Mouse (Mus musculus): ENCODE results near the gene 4930519G04Rik.
A peak's percentile ranks its signal among the peaks of the same experiment; 100 is the strongest.
"Not testable (repeated sequence)": the region's sequence is repeated elsewhere in the genome, so short reads cannot be mapped to it uniquely, and the experiment has no call there.

Gene 4930519G04Rik

GRCm38 (mm10) chr5:114853364-114853763, at the start of gene 4930519G04Rik:
Gene 4930519G04Rik (plus strand): TSS chr5:114853664.
- DNase-seq (ENCODE audit: low spot score), result not testable (repeated sequence)

GRCm38 (mm10) chr5:114804335-114804734, 49.1 kb upstream of the 4930519G04Rik start:
- no peak for DNase-seq (ENCODE audit: low spot score)

GRCm38 (mm10) chr5:114804958-114805357, 48.5 kb upstream of the 4930519G04Rik start:
- peak; percentile 60 for DNase-seq (ENCODE audit: low spot score)

GRCm38 (mm10) chr5:114805436-114806350, 47.8 kb upstream of the 4930519G04Rik start:
- no peak for DNase-seq (ENCODE audit: low spot score)

DNA sequence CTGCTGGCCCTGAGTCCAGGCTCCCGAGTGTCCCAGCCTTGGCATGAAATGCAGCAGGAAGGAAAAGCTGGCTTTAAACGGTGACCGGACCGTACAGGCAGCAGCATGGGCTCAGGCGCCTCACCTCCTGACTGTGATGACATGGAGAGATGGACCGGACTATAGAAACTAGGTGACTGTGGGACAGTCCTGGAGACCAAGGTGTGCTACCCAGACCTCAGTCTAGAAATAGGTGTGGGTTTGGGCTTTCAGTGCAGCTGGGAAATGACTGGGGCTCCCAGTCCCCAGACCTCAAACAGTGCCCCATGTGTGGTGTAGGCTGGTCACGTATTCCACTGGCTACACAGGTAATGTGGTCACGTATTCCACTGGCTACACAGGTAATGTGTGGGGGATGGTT, 46.8 kb upstream of the 4930519G04Rik start:
- no peak for DNase-seq (ENCODE audit: low spot score)

DNA sequence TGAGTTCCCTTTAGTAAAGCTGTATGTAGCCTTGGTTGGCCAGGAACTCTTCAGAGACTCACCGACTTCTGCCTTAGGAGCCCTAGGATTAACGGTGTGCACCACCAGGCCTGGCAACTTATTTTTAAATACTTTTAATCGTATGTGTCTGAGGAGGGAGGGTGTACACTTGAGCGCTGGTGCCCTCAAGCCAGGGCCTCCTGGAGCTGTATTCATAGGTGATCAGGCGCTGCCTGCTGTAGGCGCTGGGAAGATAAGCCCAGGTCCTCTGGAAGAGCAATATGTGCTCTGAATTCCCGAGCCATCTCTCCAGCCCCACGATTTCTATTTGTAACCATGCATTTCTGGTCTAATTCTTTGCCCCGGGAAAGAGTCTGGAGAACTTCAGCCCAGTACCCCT, 46.4 kb upstream of the 4930519G04Rik start:
- no peak for DNase-seq (ENCODE audit: low spot score)

GRCm38 (mm10) chr5:114807468-114807867, 46.0 kb upstream of the 4930519G04Rik start:
- DNase-seq (ENCODE audit: low spot score), result no peak

DNA sequence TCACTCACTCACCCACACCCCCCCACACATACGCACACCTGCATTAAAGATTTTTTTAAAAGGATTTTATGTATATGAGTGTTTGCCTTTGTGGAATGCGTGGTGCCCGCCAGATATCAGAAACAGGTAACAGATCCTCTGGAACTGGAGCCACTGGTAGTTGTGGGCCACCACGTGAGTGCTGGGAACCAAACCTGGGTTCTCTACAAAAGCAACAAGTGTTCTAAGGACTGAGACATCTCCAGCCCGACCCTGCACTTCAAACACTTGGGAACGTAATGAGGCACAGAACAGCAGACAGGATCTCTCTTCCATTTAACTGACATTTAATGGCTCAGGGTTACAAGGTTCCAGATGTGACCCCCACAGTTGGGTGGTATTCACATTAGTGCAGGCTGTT, 45.6 kb upstream of the 4930519G04Rik start:
- no peak for DNase-seq (ENCODE audit: low spot score)

GRCm38 (mm10) chr5:114808385-114808784, 45.1 kb upstream of the 4930519G04Rik start:
- DNase-seq (ENCODE audit: low spot score), result no peak

- peak; percentile 57 for DNase-seq (ENCODE audit: low spot score)
Measured at GRCm38 (mm10) chr5:114809181-114809756, 44.2 kb upstream of the 4930519G04Rik start.

GRCm38 (mm10) chr5:114809826-114810225, 43.6 kb upstream of the 4930519G04Rik start:
- no peak for DNase-seq (ENCODE audit: low spot score)

GRCm38 (mm10) chr5:114813525-114814181, 39.8 kb upstream of the 4930519G04Rik start:
- peak; percentile 85 for DNase-seq (ENCODE audit: low spot score)

DNA sequence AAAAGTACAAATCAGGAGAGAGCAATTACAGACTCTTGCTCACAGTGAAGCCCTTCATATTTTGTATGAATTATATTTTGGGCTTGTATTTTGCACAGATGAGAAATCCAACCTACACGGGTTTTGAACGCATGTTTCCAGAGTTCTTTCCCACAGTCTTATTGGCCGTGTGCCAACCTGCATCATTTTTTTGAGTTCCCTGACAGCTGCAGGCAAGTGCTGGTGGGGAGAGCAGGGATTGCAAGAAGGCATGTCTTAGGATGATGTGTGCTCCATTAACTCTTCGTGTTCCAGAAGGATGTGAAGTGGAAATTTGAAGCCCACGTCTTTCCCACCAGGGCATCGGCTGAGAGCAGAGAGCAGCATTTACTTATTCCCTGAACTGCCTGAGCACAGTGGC, 36.9 kb upstream of the 4930519G04Rik start:
- DNase-seq (ENCODE audit: low spot score), result no peak

DNA sequence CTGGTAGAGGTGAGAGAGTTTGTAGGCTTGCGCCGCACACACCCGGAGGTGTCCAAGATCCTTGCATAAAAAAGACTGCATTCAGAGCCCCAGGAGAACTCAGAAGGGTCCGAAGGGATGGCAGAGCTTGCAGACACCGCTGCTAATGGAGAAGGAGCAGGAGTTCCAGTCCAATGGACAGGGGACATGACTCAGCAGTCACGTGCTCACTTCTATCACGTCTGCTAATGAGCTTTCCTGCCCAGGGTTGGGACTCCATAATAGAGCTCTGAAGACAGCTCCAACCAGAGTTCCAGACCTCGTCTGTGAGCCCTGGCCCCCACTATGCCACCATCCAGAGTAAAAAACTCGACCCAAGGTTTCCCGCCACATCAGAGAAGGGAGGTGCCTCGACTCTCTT, 35.3 kb upstream of the 4930519G04Rik start:
- no peak for DNase-seq (ENCODE audit: low spot score)

- peak; percentile 73 for DNase-seq (ENCODE audit: low spot score)
Measured at GRCm38 (mm10) chr5:114822796-114823688, 30.4 kb upstream of the 4930519G04Rik start, which contains the start of gene 1500011B03Rik. Gene 1500011B03Rik (minus strand): TSS chr5:114823468.

GRCm38 (mm10) chr5:114824197-114824596, 29.3 kb upstream of the 4930519G04Rik start:
- peak; percentile 29 for DNase-seq (ENCODE audit: low spot score)

DNA sequence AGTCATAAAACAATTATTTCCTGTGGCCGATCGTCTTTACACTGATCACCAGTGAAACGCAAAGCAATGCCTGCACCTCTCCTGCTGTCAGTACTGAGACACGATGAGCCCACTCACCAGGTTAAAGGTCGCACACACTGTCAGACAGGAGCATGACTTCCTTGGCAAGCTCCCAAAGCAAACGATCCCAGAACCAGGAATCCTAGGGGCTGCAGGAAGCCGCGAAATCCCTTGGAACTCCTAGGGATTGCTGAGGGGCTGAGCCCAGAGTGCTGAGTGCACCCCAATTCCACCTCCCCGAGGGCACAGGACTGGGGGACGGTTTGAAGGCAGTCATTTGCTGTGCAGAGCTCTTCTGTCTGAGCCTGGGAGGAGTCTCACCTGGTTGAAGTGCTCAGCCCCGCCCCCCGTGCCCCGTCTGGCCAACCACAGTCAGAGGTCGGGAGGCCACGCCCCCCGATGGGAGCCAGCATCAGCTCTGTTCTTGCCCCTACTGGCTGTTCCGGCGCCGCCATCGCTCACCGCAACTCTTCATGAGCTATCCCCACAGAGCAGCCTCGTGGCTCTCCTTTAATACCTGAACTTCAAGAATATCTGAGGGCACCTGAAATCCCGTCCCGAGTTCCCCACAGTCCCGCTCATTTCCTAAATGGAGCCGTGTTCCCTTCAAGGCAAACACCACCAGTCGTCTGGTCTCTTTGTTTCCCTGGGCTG, 27.3 kb upstream of the 4930519G04Rik start:
- DNase-seq (ENCODE audit: low spot score), result peak; percentile 70

DNA sequence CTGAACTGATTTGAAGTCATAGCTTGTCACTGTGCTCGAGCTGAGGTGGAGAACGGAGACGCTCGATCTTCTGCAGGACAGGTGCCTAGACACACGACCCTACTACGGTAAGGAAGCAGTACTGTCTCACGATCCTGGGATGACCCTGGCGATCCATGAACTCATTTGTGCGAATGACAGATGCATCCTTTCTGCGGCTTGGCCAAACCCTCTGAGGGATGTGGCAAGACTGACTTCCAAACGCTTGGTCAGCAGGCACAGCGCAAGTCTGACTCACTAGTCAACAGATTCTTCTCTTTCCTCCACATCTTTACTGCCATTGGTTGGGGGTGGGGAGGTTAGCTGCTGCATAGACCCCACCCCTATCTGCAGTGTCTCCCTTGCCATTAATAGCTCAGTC, 26.0 kb upstream of the 4930519G04Rik start:
- DNase-seq (ENCODE audit: low spot score), result no peak

DNA sequence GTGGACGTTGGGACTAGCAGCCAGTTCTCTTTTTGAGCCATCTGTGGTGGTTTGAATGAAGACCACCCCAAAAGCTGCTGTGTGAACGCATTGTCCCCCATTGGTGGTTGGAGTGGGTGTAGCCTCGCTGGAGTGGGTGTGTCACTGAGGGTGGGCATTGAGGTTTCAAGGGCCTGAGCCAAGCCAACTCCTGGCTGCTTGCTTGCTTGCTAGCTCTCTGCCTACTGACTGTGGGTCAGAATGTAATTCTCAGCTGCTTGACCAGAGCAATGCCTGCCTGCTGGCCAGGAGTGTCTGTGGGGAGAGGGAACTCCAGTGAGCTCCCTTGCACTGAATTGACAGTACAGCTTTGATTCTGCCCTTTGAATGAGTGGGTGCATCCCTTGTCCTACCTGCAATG, 23.7 kb upstream of the 4930519G04Rik start:
- DNase-seq (ENCODE audit: low spot score), result no peak

GRCm38 (mm10) chr5:114836886-114837285, 16.6 kb upstream of the 4930519G04Rik start:
- DNase-seq (ENCODE audit: low spot score), result no peak

GRCm38 (mm10) chr5:114840481-114840880, 13.0 kb upstream of the 4930519G04Rik start:
- DNase-seq (ENCODE audit: low spot score), result not testable (repeated sequence)

Measured in ovary, postnatal 36 days (tissue).